Mouse (Mus musculus): ENCODE results near the gene Phlpp1.
A peak's percentile ranks its signal among the peaks of the same experiment; 100 is the strongest.

- TF ChIP-seq CTCF (IDR thresholded peaks at IDR 0.05; ENCODE audit: low read depth), result peak; percentile 38
- no peak for TF ChIP-seq EP300 (IDR thresholded peaks at IDR 0.05; ENCODE audit: low read depth)
These were observed 202.7 kb downstream of the Phlpp1 start for GRCm38 (mm10) chr1:106374274-106374673.
